Mouse (Mus musculus) c-Kit-positive CD71-positive TER-119-negative erythroid progenitor cells, embryonic 14.5 days (primary cell): Measurements from ENCODE around the gene Btc.

Source experiments
- DNase-seq: peaks from one replicate; pipeline ENCODE4 v3.0.0-alpha.2; 2013; ENCODE audit warnings: low read depth

Gene Btc

GRCm38 (mm10) chr5:91402339-91403211 is at the start of gene Btc:
TSS of gene Btc (minus strand) at chr5:91402994.
- no peak for DNase-seq

DNA sequence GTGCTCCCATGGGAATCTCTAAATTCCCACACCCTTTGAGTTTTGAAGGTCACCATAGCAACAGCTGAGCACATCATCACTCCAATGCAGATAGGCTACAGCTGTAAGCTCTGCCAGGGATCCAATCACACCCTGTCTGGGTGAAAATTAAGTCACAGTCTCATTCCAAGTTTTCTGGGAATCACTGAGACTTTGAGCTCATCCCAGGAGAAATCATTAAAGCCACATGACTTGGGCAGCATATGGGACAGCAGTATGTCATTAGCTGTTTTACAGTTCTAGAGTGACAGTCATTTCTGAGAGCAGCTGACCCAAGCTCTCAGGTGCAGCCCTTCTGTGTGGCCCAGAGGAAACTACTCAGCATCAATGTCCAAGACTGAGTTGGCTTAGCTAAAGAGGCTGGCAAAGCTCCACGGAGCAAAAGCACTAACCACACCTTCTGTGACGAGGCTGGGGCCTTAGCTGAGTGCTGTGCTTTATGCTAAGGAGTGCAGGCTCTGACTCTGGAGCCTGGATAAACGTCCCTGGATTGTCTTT is 42.3 kb upstream of the Btc start:
- DNase-seq: no peak

GRCm38 (mm10) chr5:91436563-91436962 is 33.8 kb upstream of the Btc start:
- DNase-seq: no peak

- DNase-seq: no peak
Measured at GRCm38 (mm10) chr5:91434723-91435658, 32.2 kb upstream of the Btc start.

- no peak for DNase-seq
Measured at GRCm38 (mm10) chr5:91428547-91428946, 25.8 kb upstream of the Btc start.

DNA sequence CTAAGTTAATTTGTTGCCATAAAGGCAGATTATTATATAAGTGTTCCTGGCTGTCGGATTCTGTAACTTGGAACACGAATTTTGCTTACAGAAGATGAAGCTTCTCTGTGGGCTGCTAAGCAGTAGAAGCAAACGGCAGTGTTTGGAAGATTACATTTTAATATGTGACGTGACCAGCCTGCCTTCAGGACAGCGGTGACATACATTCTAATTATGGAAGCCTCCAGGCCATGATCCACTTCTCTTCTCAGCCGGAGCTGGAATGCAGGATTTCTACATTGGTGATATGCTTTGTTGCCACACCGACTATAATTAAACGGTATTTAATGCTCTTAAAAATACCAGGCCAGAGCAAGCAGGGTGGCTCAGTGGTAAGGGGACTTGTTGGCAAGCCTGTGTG is 11.0 kb upstream of the Btc start:
- no peak for DNase-seq

- DNase-seq: peak; percentile 8
Measured at GRCm38 (mm10) chr5:91404263-91404662, 1.5 kb upstream of the Btc start.

GRCm38 (mm10) chr5:91403281-91403680 is 487 bp upstream of the Btc start:
- no peak for DNase-seq

DNA sequence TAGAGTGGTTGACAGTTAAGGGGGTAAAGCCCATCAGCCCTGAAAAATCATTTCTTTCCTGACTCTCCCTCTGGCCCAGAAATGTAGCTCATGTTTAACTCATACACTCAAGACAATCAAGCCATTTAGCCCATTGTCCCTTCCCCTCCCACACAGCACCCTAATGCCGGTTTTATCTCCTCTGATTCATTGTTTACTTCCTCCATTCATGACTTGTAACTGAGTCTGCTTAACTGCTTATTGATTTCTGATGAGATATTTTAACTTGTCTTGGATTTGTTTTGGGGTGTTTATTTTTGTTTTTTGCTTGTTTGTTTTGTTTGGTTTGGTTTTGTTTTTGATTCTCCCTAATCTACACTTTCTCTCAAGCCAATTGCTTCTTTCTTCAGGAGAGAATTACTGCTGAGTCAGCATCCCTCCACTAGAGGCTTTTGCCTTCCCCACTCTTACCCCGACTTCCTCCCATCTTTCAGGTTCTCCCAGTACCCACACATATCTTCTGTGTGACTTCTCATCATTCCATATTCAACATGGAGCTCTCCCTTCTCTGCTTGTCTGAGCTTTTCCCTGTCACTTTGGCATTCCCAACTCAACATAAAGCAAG is 2.2 kb downstream of the Btc start:
- no peak for DNase-seq

GRCm38 (mm10) chr5:91375467-91375866 is 27.3 kb downstream of the Btc start:
- no peak for DNase-seq

DNA sequence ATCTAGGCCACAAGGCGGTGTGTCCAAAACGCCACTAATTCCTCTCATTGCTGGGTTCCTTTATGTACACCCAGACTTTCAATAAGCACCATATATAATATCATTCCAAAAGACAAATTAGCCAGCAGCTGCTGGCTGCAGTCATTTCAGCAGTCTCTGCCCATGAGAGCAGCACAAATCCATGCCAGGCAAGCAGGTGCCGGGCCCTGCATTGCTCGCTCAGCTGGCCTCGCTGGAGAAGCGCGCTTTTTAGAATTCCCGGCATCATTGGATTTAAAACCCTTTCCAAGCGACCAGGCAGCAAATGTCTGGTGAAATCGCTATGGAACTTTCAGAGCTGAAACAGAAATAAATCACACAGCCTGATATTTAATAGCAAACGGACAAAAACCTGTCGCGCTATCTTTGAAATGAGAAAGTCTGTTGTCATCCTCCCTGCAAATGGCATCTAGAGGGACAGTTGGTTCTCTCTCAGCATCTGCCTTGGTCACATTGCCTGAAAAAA is 34.7 kb downstream of the Btc start:
- DNase-seq: no peak

GRCm38 (mm10) chr5:91366925-91367324 is 35.9 kb downstream of the Btc start:
- DNase-seq: no peak

DNA sequence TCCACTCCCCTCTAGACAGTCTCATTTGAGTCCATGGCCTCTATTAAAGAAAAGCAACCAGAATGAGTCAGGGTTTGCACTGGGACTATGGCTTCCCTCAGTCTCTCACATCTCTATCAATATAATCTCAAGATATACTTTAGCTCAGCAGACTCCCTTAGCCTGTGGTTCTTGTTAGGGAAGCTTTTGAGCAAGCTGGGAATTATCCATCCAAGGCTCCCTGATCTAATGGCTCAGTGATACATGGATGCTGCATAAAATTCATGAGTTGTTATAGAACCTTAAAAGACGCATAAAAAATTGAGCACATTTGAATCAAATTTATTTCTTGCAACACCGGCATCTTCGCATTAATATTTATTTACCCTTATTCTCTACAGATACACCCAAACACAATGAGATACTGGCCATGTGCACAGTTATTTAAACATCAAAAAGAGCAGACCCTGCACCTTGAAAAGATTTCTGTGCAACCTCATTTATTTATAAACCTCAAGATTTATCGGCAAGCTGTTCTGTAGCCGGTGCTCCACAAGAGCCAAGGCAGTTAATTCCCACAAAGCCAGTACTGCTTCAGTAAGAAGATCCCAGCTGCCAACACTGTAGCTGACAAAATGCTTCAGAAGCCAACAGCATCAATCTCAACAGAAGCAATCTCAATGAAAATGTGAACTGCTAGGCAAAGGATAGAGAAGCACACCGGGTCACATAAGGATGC is 39.4 kb downstream of the Btc start:
- DNase-seq: no peak

DNA sequence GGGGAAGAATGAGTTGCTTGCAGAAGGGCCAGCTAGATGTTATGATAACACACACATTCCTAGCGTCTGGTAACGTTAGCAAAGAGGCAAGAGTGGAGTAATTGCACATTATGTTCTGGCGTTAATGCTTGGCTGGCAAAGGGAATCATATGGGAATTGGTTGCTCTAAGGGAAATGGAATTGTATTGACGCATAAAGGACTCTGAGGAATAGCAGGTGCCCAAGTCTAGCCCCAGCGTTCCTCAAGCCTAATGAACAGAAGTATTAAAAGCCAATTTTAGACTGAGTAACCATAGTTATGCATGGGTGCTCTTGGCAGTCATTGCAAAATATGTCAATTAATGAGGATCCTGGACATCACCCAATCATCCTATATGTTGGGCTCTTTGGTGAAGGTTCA is 50.1 kb downstream of the Btc start:
- no peak for DNase-seq

DNA sequence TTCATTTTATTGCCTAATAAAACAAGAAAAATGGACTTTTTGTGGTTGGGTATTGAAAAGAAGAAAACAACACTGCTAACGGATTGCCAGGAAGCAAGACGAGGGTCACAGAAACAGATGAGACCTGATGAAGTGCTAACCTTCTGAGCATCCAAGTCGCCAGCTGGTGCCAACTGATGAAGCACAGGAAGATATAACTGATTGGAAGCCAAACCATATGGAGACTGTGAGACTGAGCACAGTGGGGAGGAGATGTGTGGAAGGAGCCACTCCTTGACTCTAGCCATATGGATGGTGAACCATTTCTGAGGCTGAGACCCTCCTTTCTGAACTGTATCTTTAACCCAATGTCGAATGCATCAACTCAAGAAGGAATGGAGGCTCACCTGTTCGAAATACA is 57.1 kb downstream of the Btc start:
- no peak for DNase-seq

- no peak for DNase-seq
Measured at GRCm38 (mm10) chr5:91345064-91345463, 57.7 kb downstream of the Btc start.

- DNase-seq: no peak
Measured at GRCm38 (mm10) chr5:91341981-91342760, 60.6 kb downstream of the Btc start.

- no peak for DNase-seq
Measured at GRCm38 (mm10) chr5:91334227-91334626, 68.6 kb downstream of the Btc start.

DNA sequence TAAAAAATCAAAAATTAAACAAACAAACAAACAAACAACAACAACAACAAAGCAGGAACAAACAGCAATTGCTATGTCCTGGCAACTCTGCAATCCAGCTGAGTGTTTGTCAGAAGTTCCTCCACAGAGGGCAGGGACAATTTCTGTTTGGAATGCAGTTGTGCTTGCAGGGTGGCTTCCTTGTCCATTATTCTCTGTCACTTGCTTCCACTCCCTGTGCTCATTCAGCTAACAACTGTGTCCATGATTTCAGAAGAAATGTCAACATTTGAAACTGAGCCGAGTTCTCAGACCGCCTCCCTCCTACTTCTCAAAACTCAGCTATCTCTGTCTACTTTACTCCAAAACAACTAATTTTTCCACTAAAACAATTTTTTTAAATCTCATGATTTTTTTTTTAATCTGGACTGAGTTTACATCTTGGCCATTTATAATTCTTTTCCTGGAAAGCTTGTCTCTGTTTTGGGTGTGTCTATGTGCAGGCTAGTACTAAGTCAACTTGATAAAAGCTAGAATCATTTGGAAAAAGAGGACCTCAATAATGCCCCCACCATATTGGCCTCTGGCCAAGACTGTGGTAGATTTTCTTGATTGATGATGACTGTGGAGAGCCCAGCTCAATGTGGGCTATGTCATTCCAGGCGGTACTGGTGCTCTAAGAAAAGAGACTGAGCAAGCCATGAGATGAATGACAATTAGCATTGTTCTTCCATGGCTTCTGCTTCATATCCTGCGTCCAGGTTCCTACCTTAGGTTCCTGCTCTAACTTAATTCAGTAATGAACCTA is 70.5 kb downstream of the Btc start:
- no peak for DNase-seq

DNA sequence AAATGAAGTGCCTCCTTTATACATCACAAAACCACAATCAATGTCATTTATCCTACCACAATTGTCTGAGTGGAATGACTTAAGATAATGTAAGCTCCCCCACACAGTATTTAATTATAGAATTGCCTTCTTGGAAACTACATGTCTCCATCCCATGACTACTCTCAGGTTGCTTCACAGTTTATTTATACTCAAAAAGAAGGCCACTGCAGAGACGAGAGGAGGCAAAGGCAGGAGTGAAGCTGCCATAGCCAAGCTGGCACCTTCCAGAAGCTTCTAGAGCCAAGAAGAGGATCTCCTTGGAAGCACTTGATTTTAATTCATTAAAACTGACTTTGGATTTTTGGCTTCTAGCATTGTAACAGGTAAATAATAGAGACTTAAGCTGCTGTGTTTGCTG is 81.0 kb downstream of the Btc start:
- DNase-seq: no peak
